Mouse (Mus musculus): ENCODE measurements around the gene 4933402J07Rik. TPM values are rescaled to one million over a fixed set of nuclear protein-coding genes. Genes with fewer than 3 reads are reported as not detected.

Gene 4933402J07Rik
- polyA plus RNA-seq, 1 experiment from 2014 or later = not detected

Other genes starting within 250 kb of the 4933402J07Rik start
- gene Cbln1, start 91.2 kb upstream of the 4933402J07Rik start, polyA plus RNA-seq (2014; fragmentation: Nextera tagmentation; extraction: Ambion mirVana) = 32.8 and 36.6 TPM in 2 replicates